ENCODE assay signal across 9 mouse cellular contexts in genomic region chr1:93726974-93727373, GRCm38 (mm10). TPM values are rescaled to one million over a fixed set of nuclear protein-coding genes. Genes with fewer than 3 reads are reported as not detected.
DNase-seq lines count a peak whose midpoint lies in the region; ATAC-seq lines count a peak whose summit lies in the region.
"Had no signal": no experiment of that assay in that cellular context is flagged by ENCODE, and none has a peak within 500 bp of the region (broad histone marks: within the 10 kb centered on the region; RNA-seq: fewer than 3 reads in every experiment).

No protein-coding gene starts in this region.

- no peak overlapping the region for H3K9ac ChIP-seq in hindbrain, embryonic 13.5 days
- H3K9ac ChIP-seq in forebrain, embryonic 16.5 days (replicated peaks; ENCODE audit: low read depth, low read length): no peak overlapping the region
- H3K9ac ChIP-seq: limb, embryonic 13.5 days had no signal

- H3K4me1 ChIP-seq in hindbrain, embryonic 10.5 days (replicated peaks): peaks cover 8% of the 10 kb centered on the region
- H3K4me1 ChIP-seq in hindbrain, embryonic 13.5 days (replicated peaks): peaks cover 3% of the 10 kb centered on the region
- H3K4me1 ChIP-seq in forebrain, embryonic 16.5 days (replicated peaks; ENCODE audit: control insufficient read depth, insufficient read depth, low read length): peaks cover 3% of the 10 kb centered on the region

- no peak overlapping the region for H3K27ac ChIP-seq in hindbrain, embryonic 10.5 days
- no peak overlapping the region for H3K27ac ChIP-seq in hindbrain, embryonic 13.5 days
- H3K27ac ChIP-seq in forebrain, embryonic 16.5 days (ENCODE audit: low read length): no peak overlapping the region
- H3K27ac ChIP-seq: limb, embryonic 13.5 days had no signal

- no peak overlapping the region for H3K4me2 ChIP-seq in hindbrain, embryonic 13.5 days
- no peak overlapping the region for H3K4me2 ChIP-seq in forebrain, embryonic 16.5 days (ENCODE audit: low read length)
- H3K4me2 ChIP-seq: limb, embryonic 13.5 days had no signal

- peak; percentile 45 for DNase-seq in hindbrain, embryonic 10.5 days (ENCODE audit: low spot score)
- DNase-seq in c-Kit-positive CD71-negative TER-119-negative erythroid progenitor cells, embryonic 14.5 days (ENCODE audit: low read depth): peak; percentile 20
- peak; percentile 70 to 73 for DNase-seq in heart, postnatal 36 days
- peak; percentile 21 to 34 for DNase-seq in layer of hippocampus, postnatal 14 days (ENCODE audit: low spot score in 2 of 2)
- peak; percentile 33 for DNase-seq in right cerebral cortex, postnatal 4 days

- WGBS in hindbrain, embryonic 10.5 days: 71% methylated on average over 3 of the region's 3 CpGs
- WGBS in hindbrain, embryonic 13.5 days: 74% methylated on average over 3 of the region's 3 CpGs
- 73% methylated on average over 3 of the region's 3 CpGs for WGBS in forebrain, embryonic 16.5 days

- intact Hi-C loops in heart, postnatal 36 days (cut with DNase I): loop anchor here (1.0 to 5.0 kb wide), 3 partner anchors 32 to 215 kb away; partner anchors contain the start of gene Farp2

- ATAC-seq in hindbrain, embryonic 13.5 days (ENCODE audit: low FRiP score): no peak
- 0 out of 2 replicates have a peak, but pooled peaks have one; percentile 27 for ATAC-seq in forebrain, embryonic 16.5 days
- peak; percentile 95 for ATAC-seq in megakaryocyte, adult 5-6 weeks (ENCODE audit: poor library complexity, severe bottlenecking)

- H3K27me3 ChIP-seq in hindbrain, embryonic 10.5 days (ENCODE audit: insufficient read depth, poor library complexity, severe bottlenecking): no peaks in the 10 kb centered on the region
- H3K27me3 ChIP-seq in hindbrain, embryonic 13.5 days: no peaks in the 10 kb centered on the region
- no peaks in the 10 kb centered on the region for H3K27me3 ChIP-seq in forebrain, embryonic 16.5 days (replicated peaks; ENCODE audit: control insufficient read depth, insufficient read depth, low read length)
- H3K27me3 ChIP-seq: limb, embryonic 13.5 days had no signal

- no peaks in the 10 kb centered on the region for H3K9me3 ChIP-seq in hindbrain, embryonic 10.5 days
- no peaks in the 10 kb centered on the region for H3K9me3 ChIP-seq in hindbrain, embryonic 13.5 days
- no peaks in the 10 kb centered on the region for H3K9me3 ChIP-seq in forebrain, embryonic 16.5 days (ENCODE audit: control insufficient read depth, low read length)
- H3K9me3 ChIP-seq: limb, embryonic 13.5 days had no signal

- H3K36me3 ChIP-seq in hindbrain, embryonic 10.5 days: peaks cover 24% of the 10 kb centered on the region
- H3K36me3 ChIP-seq in hindbrain, embryonic 13.5 days: peaks cover 16% of the 10 kb centered on the region
- H3K36me3 ChIP-seq in forebrain, embryonic 16.5 days (ENCODE audit: control insufficient read depth, insufficient read depth): no peaks in the 10 kb centered on the region

- no peak overlapping the region for H3K4me3 ChIP-seq in hindbrain, embryonic 10.5 days
- H3K4me3 ChIP-seq in hindbrain, embryonic 13.5 days: no peak overlapping the region
- H3K4me3 ChIP-seq in forebrain, embryonic 16.5 days (replicated peaks; ENCODE audit: low read length): no peak overlapping the region
- H3K4me3 ChIP-seq: limb, embryonic 13.5 days had no signal

RNA-seq across cellular contexts. Expression of gene Atg4b, which starts 24.3 kb away (rescaled TPM):
- 83.7 and 103 TPM in 2 replicates for polyA plus RNA-seq in hindbrain, embryonic 10.5 days (2016; fragmentation: Nextera tagmentation; extraction: Ambion mirVana)
- polyA plus RNA-seq in hindbrain, embryonic 13.5 days (2015; fragmentation: Nextera tagmentation; extraction: Ambion mirVana): 107 and 112 TPM in 2 replicates
- 104 and 108 TPM in 2 replicates for polyA plus RNA-seq in forebrain, embryonic 16.5 days (2015; fragmentation: Nextera tagmentation; extraction: Ambion mirVana)
- total RNA-seq in heart, postnatal 36 days (2021): 10 to 100 TPM; 38.4 to 39.6 TPM
- 10 to 100 TPM; 68.8 to 72.9 TPM for total RNA-seq in layer of hippocampus, postnatal 14 days (2021)
- 16.6 and 19.9 TPM in 2 replicates for total RNA-seq in megakaryocyte, adult 5-6 weeks (2015)
- total RNA-seq in megakaryocyte, adult 5-6 weeks (2017): 34.5 and 36.5 TPM in 2 replicates

RNA-seq across cellular contexts. Expression of gene Thap4, which starts 27.7 kb away (rescaled TPM):
- polyA plus RNA-seq in hindbrain, embryonic 10.5 days (2016; fragmentation: Nextera tagmentation; extraction: Ambion mirVana): 40.7 and 48.8 TPM in 2 replicates
- 41.3 and 43.4 TPM in 2 replicates for polyA plus RNA-seq in hindbrain, embryonic 13.5 days (2015; fragmentation: Nextera tagmentation; extraction: Ambion mirVana)
- 47.5 and 50.2 TPM in 2 replicates for polyA plus RNA-seq in forebrain, embryonic 16.5 days (2015; fragmentation: Nextera tagmentation; extraction: Ambion mirVana)
- 10 to 100 TPM; 77.9 to 88.1 TPM for total RNA-seq in heart, postnatal 36 days (2021)
- 10 to 100 TPM; 30.9 to 31.7 TPM for total RNA-seq in layer of hippocampus, postnatal 14 days (2021)
- 19.5 and 25.3 TPM in 2 replicates for total RNA-seq in megakaryocyte, adult 5-6 weeks (2015)
- 11.5 and 14.0 TPM in 2 replicates for total RNA-seq in megakaryocyte, adult 5-6 weeks (2017)

RNA-seq across cellular contexts. Expression of gene Bok, which starts 41.5 kb away (rescaled TPM):
- polyA plus RNA-seq in hindbrain, embryonic 10.5 days (2016; fragmentation: Nextera tagmentation; extraction: Ambion mirVana): 38.7 and 41.6 TPM in 2 replicates
- 74.8 and 76.7 TPM in 2 replicates for polyA plus RNA-seq in hindbrain, embryonic 13.5 days (2015; fragmentation: Nextera tagmentation; extraction: Ambion mirVana)
- 89.5 and 104 TPM in 2 replicates for polyA plus RNA-seq in forebrain, embryonic 16.5 days (2015; fragmentation: Nextera tagmentation; extraction: Ambion mirVana)
- 1 to 10 TPM; 3.3 to 4.1 TPM for total RNA-seq in heart, postnatal 36 days (2021)
- total RNA-seq in layer of hippocampus, postnatal 14 days (2021): 10 to 100 TPM; 85.2 to 95.5 TPM
- total RNA-seq in megakaryocyte, adult 5-6 weeks (2015): not detected in 2 replicates
- total RNA-seq in megakaryocyte, adult 5-6 weeks (2017): not detected in 2 replicates

Comparison
In these comparisons a context has a peak if more than half of its experiments do, and no peak if none do; other contexts are left out.
1. DNase-seq: peak in every context shown above with its lines; median percentile 72 in heart, postnatal 36 days; 45 in hindbrain, embryonic 10.5 days; 33 in right cerebral cortex, postnatal 4 days; 28 in layer of hippocampus, postnatal 14 days; 20 in c-Kit-positive CD71-negative TER-119-negative erythroid progenitor cells, embryonic 14.5 days.
2. RNA of gene Bok, which starts 41.5 kb away (total RNA-seq): 85.2 to 95.5 TPM in layer of hippocampus, postnatal 14 days; 3.3 to 4.1 TPM in heart, postnatal 36 days and not detected in megakaryocyte, adult 5-6 weeks; every median in the first group is over 10 times any median in the second.